Mouse (Mus musculus) forebrain, embryonic 10.5 days (tissue): ENCODE results near the gene Fam19a5. TPM values are rescaled to one million over a fixed set of nuclear protein-coding genes. Genes with fewer than 3 reads are reported as not detected.

Source experiments
- DNase-seq: peaks from one replicate; pipeline ENCODE4 v3.0.0-alpha.2; 2017; ENCODE audit warnings: low spot score; ENCODE audit errors: extremely low spot score
- H3K27ac ChIP-seq: fragments of 300-500 bp; sonication (generic); 2 replicates; pipeline ENCODE4 v1.5.1; 2016; ENCODE audit warnings: mild to moderate bottlenecking
- H3K27me3 ChIP-seq: fragments of 300-500 bp; sonication (generic); 2 replicates; pipeline ENCODE4 v1.6.1; 2016; ENCODE audit warnings: mild to moderate bottlenecking; ENCODE audit not compliant: poor library complexity, severe bottlenecking
- H3K36me3 ChIP-seq: fragments of 300-500 bp; sonication (generic); replicated peaks from 2 replicates; pipeline ENCODE4 v1.6.1; 2016; ENCODE audit warnings: mild to moderate bottlenecking, moderate library complexity
- H3K4me1 ChIP-seq: fragments of 300-500 bp; sonication (generic); 2 replicates; pipeline ENCODE4 v1.6.1; 2016
- H3K4me3 ChIP-seq: fragments of 300-500 bp; sonication (generic); 2 replicates; pipeline ENCODE4 v1.5.1; 2016; ENCODE audit warnings: mild to moderate bottlenecking, moderate library complexity
- H3K9me3 ChIP-seq: fragments of 300-500 bp; sonication (generic); 2 replicates; pipeline ENCODE4 v1.6.1; 2016; ENCODE audit warnings: mild to moderate bottlenecking, moderate library complexity
- WGBS: fragments of 180-500 bp; shearing (Covaris S2); methylation state at CpG from one replicate; pipeline ENCODE4 v1.1.7; 2016; 5-methylcytosine and 5-hydroxymethylcytosine counted together
- polyA plus RNA-seq: library from polyadenylated mRNA; unstranded; fragments of >200 nt; fragmentation: Nextera tagmentation; extraction: Ambion mirVana; gene quantifications from 2 replicates; pipeline ENCODE4 v1.2.1, GENCODE M21; 2016

Gene Fam19a5
- 5.3 and 6.1 TPM in 2 replicates for polyA plus RNA-seq

GRCm38 (mm10) chr15:87543599-87544338, at the start of gene Fam19a5:
Fam19a5 (plus strand) TSS chr15:87544299.
- Histone ChIP-seq H3K4me1 (peaks cover 52% of the 10 kb centered on the region), H3K27ac (peak within 1 kb of the TSS; percentile 90), H3K9me3 (no peaks in the 10 kb centered on the region), H3K36me3 (no peaks in the 10 kb centered on the region), H3K27me3 (peaks cover 50% of the 10 kb centered on the region), H3K4me3 (peak within 1 kb of the TSS; percentile 80)
- DNase-seq, result peak; percentile 67
- 1% methylated on average over 57 of the region's 67 CpGs for WGBS

GRCm38 (mm10) chr15:87501737-87502136, 42.4 kb upstream of the Fam19a5 start:
- Histone ChIP-seq H3K27me3 (no peaks in the 10 kb centered on the region), H3K27ac (no peak overlapping the region), H3K4me1 (no peaks in the 10 kb centered on the region), H3K9me3 (no peaks in the 10 kb centered on the region), H3K36me3 (no peaks in the 10 kb centered on the region), H3K4me3 (no peak overlapping the region)
- DNase-seq, result no peak
- WGBS, result 86% methylated on average over 3 of the region's 3 CpGs

DNA sequence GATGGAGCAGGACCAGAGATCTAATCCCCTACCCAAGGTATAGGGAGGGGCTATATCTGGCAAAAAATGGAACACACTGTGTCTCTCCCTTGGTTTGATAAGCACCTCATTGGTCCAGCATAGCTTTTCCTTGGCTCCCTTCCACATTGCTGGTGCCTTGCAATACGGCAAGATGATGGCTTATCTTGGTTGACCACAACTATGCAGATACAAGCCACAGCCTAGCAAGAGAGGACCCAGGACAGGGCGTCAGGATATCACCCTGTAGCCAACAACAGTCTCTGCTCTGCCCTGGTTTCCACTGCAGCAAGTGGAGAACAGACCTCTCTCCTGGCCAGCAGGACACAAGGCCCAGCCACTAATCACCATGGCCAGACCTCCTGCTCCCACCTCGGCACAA, 36.8 kb upstream of the Fam19a5 start:
- DNase-seq, result no peak
- Histone ChIP-seq H3K27ac (no peak overlapping the region), H3K36me3 (no peaks in the 10 kb centered on the region), H3K27me3 (no peaks in the 10 kb centered on the region), H3K9me3 (no peaks in the 10 kb centered on the region), H3K4me3 (no peak overlapping the region), H3K4me1 (no peaks in the 10 kb centered on the region)
- 82% methylated on average over 3 of the region's 3 CpGs for WGBS

- no peak overlapping the region for H3K27ac ChIP-seq
- no peaks in the 10 kb centered on the region for H3K36me3 ChIP-seq
- H3K4me1 ChIP-seq, result no peaks in the 10 kb centered on the region
- H3K27me3 ChIP-seq, result no peaks in the 10 kb centered on the region
- DNase-seq, result no peak
- no peaks in the 10 kb centered on the region for H3K9me3 ChIP-seq
- H3K4me3 ChIP-seq, result no peak overlapping the region
- WGBS, result 91% methylated on average over 4 of the region's 4 CpGs
Observed at GRCm38 (mm10) chr15:87510886-87511285, 33.2 kb upstream of the Fam19a5 start.

DNA sequence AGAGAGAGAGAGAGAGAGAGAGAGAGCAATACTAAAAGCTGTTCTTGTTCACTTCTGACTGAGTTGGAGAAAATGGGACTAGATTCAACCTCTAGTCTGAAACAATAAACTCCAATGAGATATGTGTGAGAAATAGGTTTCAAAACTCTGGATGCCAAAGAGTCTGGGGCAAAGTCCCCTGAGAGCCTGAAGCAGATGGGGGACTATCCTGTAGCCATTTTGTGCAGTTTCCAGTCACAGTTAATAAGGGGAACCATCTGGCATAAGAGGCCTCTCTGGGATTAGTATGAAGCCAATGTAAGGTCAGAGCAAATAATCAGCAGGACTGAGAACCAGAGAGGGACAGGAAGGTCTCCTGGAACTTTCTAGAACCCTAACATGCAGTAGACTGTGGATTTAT, 25.9 kb upstream of the Fam19a5 start:
- H3K4me1 ChIP-seq, result no peaks in the 10 kb centered on the region
- no peak overlapping the region for H3K27ac ChIP-seq
- no peaks in the 10 kb centered on the region; the same call in 1 of the 2 replicates for H3K9me3 ChIP-seq
- no peaks in the 10 kb centered on the region for H3K36me3 ChIP-seq
- H3K4me3 ChIP-seq, result no peak overlapping the region
- no peaks in the 10 kb centered on the region for H3K27me3 ChIP-seq
- DNase-seq, result no peak

DNA sequence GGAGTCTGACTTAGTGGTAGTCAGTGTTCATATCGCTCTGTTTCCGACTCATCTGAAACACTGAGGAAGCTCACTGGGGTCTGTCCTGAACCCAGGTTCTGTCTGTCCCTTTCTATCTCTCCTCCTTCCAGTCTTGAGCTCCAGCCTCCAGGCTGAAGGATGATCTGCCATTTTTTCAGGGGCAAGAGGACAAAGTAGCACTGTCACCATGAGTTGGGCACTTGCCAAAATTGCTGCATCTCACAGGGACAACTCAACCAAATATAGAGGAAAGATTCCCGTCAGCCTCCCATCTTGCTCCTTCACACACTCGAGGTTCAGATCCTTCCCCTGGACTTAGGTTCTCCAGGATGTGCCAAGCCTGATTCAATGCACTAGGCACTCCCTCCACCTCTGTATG, 14.8 kb upstream of the Fam19a5 start:
- 85% methylated on average over 4 of the region's 4 CpGs for WGBS
- no peaks in the 10 kb centered on the region for H3K36me3 ChIP-seq
- H3K27me3 ChIP-seq, result no peaks in the 10 kb centered on the region
- H3K9me3 ChIP-seq, result 0 out of 2 replicates have a peak, but pooled peaks cover 3% of the 10 kb centered on the region
- no peaks in the 10 kb centered on the region for H3K4me1 ChIP-seq
- no peak for DNase-seq
- H3K27ac ChIP-seq, result no peak overlapping the region
- no peak overlapping the region for H3K4me3 ChIP-seq

DNA sequence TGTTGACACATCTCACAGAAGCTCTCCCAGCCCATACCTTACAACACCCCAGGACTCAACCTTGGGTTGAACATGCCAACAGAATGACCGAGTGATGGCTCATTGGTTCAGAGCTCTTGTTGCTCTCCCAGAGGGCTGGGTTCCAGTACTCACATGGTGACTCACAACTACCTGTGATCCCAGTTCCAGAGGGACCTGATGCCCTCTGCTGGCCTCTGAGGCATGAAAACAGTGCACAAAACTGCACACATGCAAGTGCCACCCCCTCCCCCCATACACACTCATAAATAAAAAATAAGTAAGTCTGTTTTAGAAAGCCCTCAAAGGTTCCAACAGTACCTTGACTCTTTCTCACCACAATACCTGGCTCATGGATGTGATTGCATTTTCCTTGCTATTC, 2.4 kb upstream of the Fam19a5 start:
- Histone ChIP-seq H3K36me3 (no peaks in the 10 kb centered on the region), H3K9me3 (peaks cover under 1% of the 10 kb centered on the region; the same call in 1 of the 2 replicates), H3K4me3 (no peak overlapping the region), H3K27ac (no peak overlapping the region), H3K4me1 (peaks cover 31% of the 10 kb centered on the region), H3K27me3 (peaks cover 50% of the 10 kb centered on the region)
- 62% methylated on average over 1 of the region's 1 CpGs for WGBS
- no peak for DNase-seq

DNA sequence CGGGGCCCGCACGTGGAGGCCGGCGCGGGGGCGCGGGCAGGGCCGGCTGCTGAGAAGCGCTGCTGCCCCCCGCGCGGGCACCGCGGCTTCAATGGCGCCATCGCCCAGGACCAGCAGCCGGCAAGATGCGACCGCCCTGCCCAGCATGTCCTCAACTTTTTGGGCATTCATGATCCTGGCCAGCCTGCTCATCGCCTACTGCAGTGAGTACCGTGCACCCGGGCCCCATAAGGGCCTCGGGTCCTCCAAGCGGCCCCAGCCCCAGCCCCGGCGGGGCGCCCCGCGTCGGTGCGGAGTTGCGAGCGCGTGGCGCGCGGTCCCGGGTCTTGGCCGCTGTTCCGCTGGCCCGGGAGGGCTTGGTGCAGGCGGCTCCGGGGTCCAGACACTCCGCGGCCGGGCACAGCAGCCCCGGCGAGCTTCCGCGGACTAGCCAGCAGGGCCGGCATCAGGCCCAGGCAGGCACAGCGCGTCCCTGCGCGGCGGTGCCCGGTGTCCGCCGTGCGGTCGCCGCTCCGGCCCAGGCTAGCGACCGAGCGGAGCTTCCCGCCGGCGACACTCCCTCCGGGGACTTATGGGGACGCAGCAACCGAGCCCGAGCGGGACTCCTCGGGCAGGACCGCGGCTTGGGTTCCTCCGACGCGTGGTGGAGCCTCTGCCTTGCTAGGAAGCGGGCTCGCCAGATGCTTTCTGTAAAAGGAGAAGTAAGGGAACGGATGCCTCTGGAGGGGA, 466 bp downstream of the Fam19a5 start:
- Histone ChIP-seq H3K4me3 (peak overlapping the region; percentile 80), H3K27ac (peak overlapping the region; percentile 90), H3K27me3 (peaks cover 50% of the 10 kb centered on the region), H3K9me3 (no peaks in the 10 kb centered on the region), H3K4me1 (peaks cover 60% of the 10 kb centered on the region), H3K36me3 (no peaks in the 10 kb centered on the region)
- WGBS, result under 1% methylated on average over 84 of the region's 84 CpGs
- peak; percentile 55 for DNase-seq

- H3K36me3 ChIP-seq, result no peaks in the 10 kb centered on the region
- peak overlapping the region; percentile 80 for H3K4me3 ChIP-seq
- H3K27ac ChIP-seq, result peak overlapping the region; percentile 90
- DNase-seq, result no peak
- no peaks in the 10 kb centered on the region for H3K9me3 ChIP-seq
- peaks cover 66% of the 10 kb centered on the region for H3K4me1 ChIP-seq
- peaks cover 50% of the 10 kb centered on the region for H3K27me3 ChIP-seq
- WGBS, result 9% methylated on average over 18 of the region's 18 CpGs
Observed at GRCm38 (mm10) chr15:87545130-87545642, 1.1 kb downstream of the Fam19a5 start.

GRCm38 (mm10) chr15:87545731-87546360, 1.7 kb downstream of the Fam19a5 start:
- no peak for DNase-seq
- Histone ChIP-seq H3K4me1 (peaks cover 73% of the 10 kb centered on the region), H3K27me3 (peaks cover 50% of the 10 kb centered on the region), H3K4me3 (peak overlapping the region; percentile 80), H3K36me3 (no peaks in the 10 kb centered on the region), H3K9me3 (no peaks in the 10 kb centered on the region), H3K27ac (no peak overlapping the region; the same call in 1 of the 2 replicates)
- WGBS, result 21% methylated on average over 8 of the region's 8 CpGs

- Histone ChIP-seq H3K4me1 (peaks cover 85% of the 10 kb centered on the region), H3K27ac (no peak overlapping the region), H3K9me3 (no peaks in the 10 kb centered on the region), H3K36me3 (no peaks in the 10 kb centered on the region), H3K27me3 (peaks cover 42% of the 10 kb centered on the region), H3K4me3 (no peak overlapping the region)
- DNase-seq, result peak; percentile 68
- WGBS, result 52% methylated on average over 5 of the region's 5 CpGs
Observed at GRCm38 (mm10) chr15:87547022-87547421, 2.9 kb downstream of the Fam19a5 start.

- no peaks in the 10 kb centered on the region for H3K36me3 ChIP-seq
- H3K4me1 ChIP-seq, result peaks cover 75% of the 10 kb centered on the region
- whole genome bisulfite sequencing, result 89% methylated on average over 4 of the region's 4 CpGs
- DNase-seq, result no peak
- H3K4me3 ChIP-seq, result no peak overlapping the region
- no peaks in the 10 kb centered on the region for H3K9me3 ChIP-seq
- H3K27ac ChIP-seq, result peak overlapping the region; percentile 22; the same call in 1 of the 2 replicates
- H3K27me3 ChIP-seq, result peaks cover 18% of the 10 kb centered on the region
Observed at GRCm38 (mm10) chr15:87549724-87550123, 5.6 kb downstream of the Fam19a5 start.
